Mouse (Mus musculus) liver, postnatal 0 days (tissue): ENCODE data around the gene Anapc15-ps.

Experiments used
- CTCF ChIP-seq: sonication (generic); IDR thresholded peaks from 2 replicates; pipeline ENCODE4 v1.5.1; 2016; ENCODE audit warnings: antibody characterized with exemption, low read depth
- EP300 ChIP-seq: IDR thresholded peaks from 2 replicates; pipeline ENCODE4 v1.6.1; 2016; ENCODE audit warnings: antibody characterized with exemption, low read depth, mild to moderate bottlenecking

DNA sequence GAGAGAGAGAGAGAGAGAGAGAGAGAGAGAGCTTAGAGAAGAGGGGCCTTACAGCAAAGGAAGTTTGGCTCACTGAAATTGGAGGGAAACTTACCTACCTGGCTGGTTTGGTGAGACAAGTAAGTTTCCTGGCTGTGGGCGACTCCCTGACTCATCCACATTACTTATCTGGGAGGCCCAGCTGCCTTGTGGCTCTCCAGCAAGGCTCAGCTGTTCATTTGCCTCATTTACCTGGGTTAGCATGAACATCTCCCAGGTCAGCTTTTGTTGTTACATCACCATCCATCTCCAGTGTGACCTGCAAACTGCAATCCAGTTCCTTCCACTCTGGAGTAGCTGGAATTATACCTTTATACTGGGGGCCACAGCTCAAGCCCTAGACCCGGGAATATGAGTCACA lies 41.7 kb downstream of the Anapc15-ps start:
- TF ChIP-seq CTCF: no peak
- peak; percentile 91 for TF ChIP-seq EP300
